Mouse (Mus musculus) brown adipose tissue, adult 24 weeks (tissue): ENCODE measurements around the gene Plppr5. TPM values are rescaled to one million over a fixed set of nuclear protein-coding genes. Genes with fewer than 3 reads are reported as not detected.

Experiments
- H3K27ac ChIP-seq: fragments of 200-500 bp; replicated peaks from 2 replicates; pipeline ENCODE4 v1.5.1; 2012; ENCODE audit warnings: low read depth, mild to moderate bottlenecking, low read length
- H3K4me1 ChIP-seq: fragments of 200-500 bp; 2 replicates; pipeline ENCODE4 v1.6.1; 2012; ENCODE audit warnings: low read length, mixed read lengths; ENCODE audit not compliant: control insufficient read depth, insufficient read depth, insufficient read length
- H3K4me3 ChIP-seq: fragments of 200-500 bp; 2 replicates; pipeline ENCODE4 v1.5.1; 2012; ENCODE audit warnings: low read depth, mild to moderate bottlenecking, low read length, moderate library complexity; ENCODE audit not compliant: insufficient read depth
- polyA plus RNA-seq: library from polyadenylated mRNA; stranded (reverse); fragments of >200 nt; gene quantifications from 2 replicates; pipeline ENCODE4 v1.2.4, GENCODE M21; 2012; ENCODE audit not compliant: missing spikeins, insufficient read depth, insufficient read length

Plppr5 gene
- polyA plus RNA-seq, 1 experiment, result not detected

- Histone ChIP-seq H3K27ac (no peak overlapping the region), H3K4me1 (no peaks in the 10 kb centered on the region), H3K4me3 (no peak overlapping the region)
Measured at GRCm38 (mm10) chr3:117630332-117630731, 55.7 kb downstream of the Plppr5 start.

- no peak overlapping the region for H3K4me3 ChIP-seq
- H3K4me1 ChIP-seq, result no peaks in the 10 kb centered on the region
- no peak overlapping the region for H3K27ac ChIP-seq
Measured at GRCm38 (mm10) chr3:117648612-117649011, 74.0 kb downstream of the Plppr5 start.

DNA sequence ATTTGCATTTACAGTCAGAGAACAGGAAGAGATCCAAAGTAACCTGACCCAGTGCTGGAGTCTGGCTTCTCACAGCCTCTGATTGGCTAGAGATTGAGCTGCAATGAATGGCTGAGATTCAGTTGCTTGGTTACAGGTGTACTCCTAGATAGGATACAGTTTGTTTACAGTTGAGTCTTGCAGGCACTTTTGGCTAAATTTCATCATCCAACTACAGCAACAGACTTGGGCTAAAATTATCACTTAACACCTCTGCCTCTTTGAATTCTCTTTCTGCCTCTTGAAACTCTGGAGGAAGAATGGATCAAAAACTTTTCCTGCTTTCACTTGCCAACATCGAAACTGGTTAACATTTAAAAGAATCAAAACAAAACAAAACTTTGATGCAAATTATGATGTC, 89.7 kb downstream of the Plppr5 start:
- no peak overlapping the region for H3K27ac ChIP-seq
- no peak overlapping the region for H3K4me3 ChIP-seq
- H3K4me1 ChIP-seq, result no peaks in the 10 kb centered on the region

GRCm38 (mm10) chr3:117679189-117679588, 104.6 kb downstream of the Plppr5 start:
- Histone ChIP-seq H3K4me1 (no peaks in the 10 kb centered on the region), H3K4me3 (no peak overlapping the region), H3K27ac (no peak overlapping the region)

DNA sequence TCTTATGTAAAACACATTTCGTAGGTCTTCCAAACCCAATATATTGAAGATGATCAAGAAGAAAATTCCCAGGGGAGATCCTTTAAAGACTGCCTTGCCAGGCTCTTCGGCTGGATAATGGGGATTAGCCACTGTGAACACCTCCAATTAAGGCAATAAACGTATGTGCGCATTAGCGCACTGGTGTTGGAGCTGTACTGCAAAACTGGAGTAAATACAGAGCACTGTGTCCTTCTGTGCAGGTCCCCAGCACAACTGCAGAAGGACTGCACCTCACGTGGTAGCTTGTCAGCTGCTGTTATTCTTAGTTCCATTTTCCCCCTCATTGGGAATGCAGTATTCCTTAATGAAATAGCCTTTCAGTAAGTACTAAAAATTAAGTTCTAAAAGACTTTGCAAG, 110.0 kb downstream of the Plppr5 start:
- no peak overlapping the region for H3K4me3 ChIP-seq
- no peak overlapping the region for H3K27ac ChIP-seq
- no peaks in the 10 kb centered on the region for H3K4me1 ChIP-seq

DNA sequence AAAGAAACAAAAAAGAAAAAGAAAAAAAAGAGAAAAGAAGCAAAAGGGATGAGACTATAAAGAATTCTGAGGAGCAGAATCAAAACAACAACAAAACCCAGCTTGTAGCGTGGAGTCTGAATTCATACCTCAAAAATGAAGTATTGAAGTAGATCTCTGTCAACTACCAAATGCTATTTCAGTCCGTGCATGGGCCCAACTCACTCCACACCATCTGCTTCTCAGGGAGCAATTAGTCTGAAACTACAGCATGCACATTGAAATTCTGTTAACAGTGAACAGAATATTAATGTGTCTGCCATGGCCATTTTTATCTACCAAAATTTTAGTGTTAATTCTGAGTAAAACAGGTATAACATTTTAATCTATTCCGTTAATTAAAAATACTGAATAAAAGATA, 111.4 kb downstream of the Plppr5 start:
- H3K4me3 ChIP-seq, result no peak overlapping the region
- H3K27ac ChIP-seq, result no peak overlapping the region
- H3K4me1 ChIP-seq, result no peaks in the 10 kb centered on the region

DNA sequence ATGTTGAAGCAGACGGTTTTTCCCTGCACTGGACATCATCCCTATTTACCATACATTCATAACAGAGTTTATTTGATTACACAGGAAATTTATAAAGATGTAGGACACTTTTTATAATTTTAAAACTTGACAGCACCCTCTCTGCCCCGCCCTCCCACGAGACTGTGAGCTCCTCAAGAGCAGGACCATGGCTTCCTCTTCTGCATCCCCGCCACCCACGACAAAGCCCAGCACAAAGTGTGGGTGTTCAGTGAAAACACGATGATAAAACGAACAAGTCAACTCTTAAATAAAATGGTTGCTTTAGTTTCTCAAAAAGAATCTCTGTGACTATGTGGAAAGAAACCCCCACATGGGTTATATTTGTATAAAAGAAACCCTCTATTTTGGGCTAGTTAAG, 112.0 kb downstream of the Plppr5 start:
- Histone ChIP-seq H3K4me3 (no peak overlapping the region), H3K27ac (no peak overlapping the region), H3K4me1 (no peaks in the 10 kb centered on the region)

GRCm38 (mm10) chr3:117694736-117695135, 120.1 kb downstream of the Plppr5 start:
- Histone ChIP-seq H3K4me3 (no peak overlapping the region), H3K27ac (no peak overlapping the region), H3K4me1 (no peaks in the 10 kb centered on the region)

DNA sequence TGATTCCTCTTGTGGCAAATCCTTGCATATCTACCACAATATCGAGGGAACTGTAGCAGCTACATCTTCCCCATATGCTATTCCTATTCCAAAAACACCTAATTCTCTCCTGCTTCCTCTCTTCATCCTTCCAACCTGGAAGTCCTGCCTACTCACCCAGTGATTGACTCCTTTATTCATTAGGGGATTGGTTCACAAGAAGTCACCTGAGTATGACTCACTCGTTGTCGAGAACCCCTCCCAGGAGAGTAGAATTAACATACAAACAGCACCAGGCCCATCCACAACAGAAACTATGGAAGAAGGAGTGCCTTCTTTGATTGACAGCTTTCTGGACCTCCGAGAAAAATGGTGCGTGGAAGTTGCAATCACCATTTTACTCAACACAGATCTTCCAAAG, 121.7 kb downstream of the Plppr5 start:
- H3K4me1 ChIP-seq, result no peaks in the 10 kb centered on the region
- no peak overlapping the region for H3K4me3 ChIP-seq

DNA sequence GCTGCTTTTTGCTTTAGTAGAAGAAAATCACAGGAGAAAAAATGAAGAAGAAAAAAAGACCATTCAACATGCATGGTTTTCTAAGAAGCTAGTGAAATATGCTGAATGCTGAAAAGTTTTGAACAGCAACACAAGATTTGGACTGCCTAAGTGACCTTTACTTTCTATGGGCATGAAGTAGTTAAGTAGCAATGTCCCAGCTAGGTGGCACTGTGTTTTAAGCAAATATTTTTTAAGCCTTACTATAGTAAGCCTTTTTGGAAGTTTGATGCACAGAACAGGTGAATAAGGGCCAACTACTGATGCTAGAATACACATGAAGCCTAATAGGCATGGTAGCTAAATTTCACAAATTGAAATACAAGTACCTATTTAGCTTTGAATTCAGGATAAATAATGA, 134.2 kb downstream of the Plppr5 start:
- Histone ChIP-seq H3K27ac (no peak overlapping the region), H3K4me1 (no peaks in the 10 kb centered on the region), H3K4me3 (no peak overlapping the region)

More for the DNA sequence above, 121.7 kb downstream of the Plppr5 start:
- no peak overlapping the region for H3K27ac ChIP-seq

DNA sequence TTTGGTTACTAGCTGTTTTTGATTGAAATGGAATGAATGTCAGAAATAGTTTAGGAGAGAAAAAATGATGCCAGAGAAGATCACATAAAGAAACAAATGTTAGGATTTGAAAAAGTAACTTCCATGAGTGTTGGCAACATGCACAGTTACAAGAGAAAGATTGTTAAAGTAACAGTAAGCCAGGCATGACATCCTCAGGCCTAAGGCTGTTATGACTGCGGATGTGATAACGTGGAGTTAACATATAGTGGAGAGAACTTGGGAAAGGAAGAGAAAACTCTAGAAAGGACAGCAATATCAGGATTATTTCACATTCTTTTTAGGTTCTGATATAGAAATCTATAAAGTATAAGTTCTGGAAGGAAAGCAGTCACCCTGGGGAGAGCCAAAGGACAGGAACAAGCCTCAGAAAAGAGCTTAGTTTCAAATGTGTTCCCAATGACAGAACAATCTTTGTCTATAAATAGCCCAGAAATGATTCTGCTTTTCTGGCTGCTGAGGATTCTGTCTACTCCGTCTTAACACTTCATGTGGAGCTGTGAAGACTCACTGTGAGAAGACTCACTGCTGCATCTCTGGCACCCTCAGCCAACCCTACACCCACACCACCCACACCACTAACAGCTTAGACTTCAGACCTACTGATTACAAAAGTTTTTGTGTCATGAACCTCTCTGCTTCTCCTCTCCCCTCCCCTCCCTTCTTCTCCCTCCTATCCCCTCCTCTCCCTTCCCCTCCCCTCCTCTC, 142.1 kb downstream of the Plppr5 start:
- no peak overlapping the region for H3K27ac ChIP-seq
- no peaks in the 10 kb centered on the region for H3K4me1 ChIP-seq
- no peak overlapping the region for H3K4me3 ChIP-seq

DNA sequence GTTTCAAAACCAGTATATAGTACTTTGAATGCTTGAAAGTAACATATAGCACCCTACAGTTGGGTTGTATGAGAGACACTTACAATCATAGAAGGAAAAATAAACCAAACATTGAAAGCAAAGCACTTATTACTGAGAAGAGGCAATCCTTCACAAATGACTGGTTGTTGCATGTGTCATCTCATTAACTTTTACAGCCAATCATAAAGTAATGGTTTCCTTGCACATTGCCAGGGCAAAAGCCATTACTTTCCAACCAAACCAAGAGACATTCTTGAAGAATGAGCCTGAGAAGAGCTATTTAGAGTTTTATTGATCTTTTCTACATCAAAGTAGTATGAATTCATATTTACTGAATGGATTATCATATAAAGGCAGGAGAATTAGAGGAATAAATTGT, 148.8 kb downstream of the Plppr5 start:
- Histone ChIP-seq H3K4me1 (no peaks in the 10 kb centered on the region), H3K27ac (no peak overlapping the region), H3K4me3 (no peak overlapping the region)

- Histone ChIP-seq H3K4me1 (no peaks in the 10 kb centered on the region), H3K27ac (no peak overlapping the region), H3K4me3 (no peak overlapping the region)
Measured at GRCm38 (mm10) chr3:117724521-117724920, 149.9 kb downstream of the Plppr5 start.

GRCm38 (mm10) chr3:117725501-117725900, 150.9 kb downstream of the Plppr5 start:
- Histone ChIP-seq H3K4me3 (no peak overlapping the region), H3K27ac (no peak overlapping the region)

DNA sequence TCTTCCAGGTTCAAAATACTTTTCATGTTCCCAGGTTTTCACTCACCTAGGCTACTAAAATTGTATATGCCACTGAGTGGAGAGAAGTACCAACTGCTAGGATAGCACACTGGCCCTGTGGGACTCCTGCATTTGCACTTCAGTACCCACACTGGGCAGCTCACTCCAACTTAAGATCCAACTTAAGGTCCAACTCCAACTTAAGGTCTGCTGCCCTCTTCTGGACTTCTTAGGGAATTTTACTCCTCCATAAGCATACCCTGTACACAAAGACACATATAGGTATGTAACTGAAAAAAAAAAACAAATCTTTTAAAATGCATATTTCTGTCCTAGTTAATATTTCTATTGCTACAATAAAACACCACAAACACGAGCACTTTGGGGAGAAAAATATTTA, 153.5 kb downstream of the Plppr5 start:
- H3K4me1 ChIP-seq, result no peaks in the 10 kb centered on the region
- H3K27ac ChIP-seq, result no peak overlapping the region
- H3K4me3 ChIP-seq, result no peak overlapping the region

More at GRCm38 (mm10) chr3:117725501-117725900, 150.9 kb downstream of the Plppr5 start:
- H3K4me1 ChIP-seq, result no peaks in the 10 kb centered on the region
